Mouse (Mus musculus) embryonic facial prominence, embryonic 12.5 days (tissue): ENCODE results near the gene Tctn1. TPM values are rescaled to one million over a fixed set of nuclear protein-coding genes. Genes with fewer than 3 reads are reported as not detected.

ENCODE experiments used
- ATAC-seq: fragments of 200-750 bp; cut with Nextera tagmentation; 2 replicates; pipeline ENCODE4 v1.8.0; 2017; ENCODE audit not compliant: insufficient number of reproducible peaks, insufficient read depth, low FRiP score, low TSS enrichment
- H3K27ac ChIP-seq: fragments of 300-500 bp; sonication (generic); 2 replicates; pipeline ENCODE4 v1.5.1; 2016; ENCODE audit warnings: mild to moderate bottlenecking
- H3K27me3 ChIP-seq: fragments of 300-500 bp; sonication (generic); 2 replicates; pipeline ENCODE4 v1.6.1; 2016; ENCODE audit warnings: mild to moderate bottlenecking, moderate library complexity
- H3K36me3 ChIP-seq: fragments of 300-500 bp; sonication (generic); 2 replicates; pipeline ENCODE4 v1.6.1; 2016; ENCODE audit warnings: mild to moderate bottlenecking
- H3K4me1 ChIP-seq: fragments of 300-500 bp; sonication (generic); 2 replicates; pipeline ENCODE4 v1.6.1; 2016
- H3K4me2 ChIP-seq: fragments of 300-500 bp; sonication (generic); replicated peaks from 2 replicates; pipeline ENCODE4 v1.6.1; 2016; ENCODE audit warnings: mild to moderate bottlenecking, moderate library complexity
- H3K4me3 ChIP-seq: fragments of 300-500 bp; sonication (generic); 2 replicates; pipeline ENCODE4 v1.5.1; 2016; ENCODE audit warnings: mild to moderate bottlenecking
- H3K9ac ChIP-seq: fragments of 300-500 bp; sonication (generic); 2 replicates; pipeline ENCODE4 v1.6.1; 2016; ENCODE audit warnings: mild to moderate bottlenecking, moderate library complexity
- H3K9me3 ChIP-seq: fragments of 300-500 bp; sonication (generic); 2 replicates; pipeline ENCODE4 v1.6.1; 2016; ENCODE audit warnings: mild to moderate bottlenecking, moderate library complexity
- WGBS: fragments of 180-500 bp; shearing (Covaris S2); methylation state at CpG from one replicate; pipeline ENCODE4 v1.1.7; 2016; 5-methylcytosine and 5-hydroxymethylcytosine counted together
- polyA plus RNA-seq: library from polyadenylated mRNA; unstranded; fragments of >200 nt; fragmentation: Nextera tagmentation; extraction: Ambion mirVana; gene quantifications from 2 replicates; pipeline ENCODE4 v1.2.1, GENCODE M21; 2016

The Tctn1 gene
- polyA plus RNA-seq, 1 experiment from 2014 or later: 5.9 TPM

DNA sequence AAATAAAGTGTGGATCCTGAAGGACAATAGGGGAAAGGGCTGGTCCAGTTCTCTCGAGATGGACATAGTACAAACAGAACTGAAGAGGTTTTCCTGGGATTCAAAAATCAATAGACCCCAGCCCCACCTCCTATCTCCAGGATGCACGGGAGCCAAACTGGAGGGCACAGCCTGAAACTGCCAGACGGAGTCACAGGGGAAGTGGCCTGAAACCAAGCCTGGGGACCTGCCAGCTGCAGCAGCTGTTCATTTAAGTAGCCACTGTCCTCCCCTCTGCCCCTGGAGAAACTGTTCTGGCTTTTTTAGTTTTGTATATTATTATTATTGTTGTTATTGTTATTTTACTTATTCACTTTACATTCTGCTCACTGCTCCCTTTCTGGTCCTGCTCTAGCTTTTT, 75.1 kb downstream of the Tctn1 start:
- H3K4me2 ChIP-seq: no peak overlapping the region
- 52% methylated on average over 3 of the region's 3 CpGs for WGBS
- no peak overlapping the region for H3K9ac ChIP-seq
- H3K27me3 ChIP-seq: no peaks in the 10 kb centered on the region
- no peaks in the 10 kb centered on the region for H3K9me3 ChIP-seq
- no peak overlapping the region for H3K4me3 ChIP-seq
- H3K36me3 ChIP-seq: no peaks in the 10 kb centered on the region
- no peak for ATAC-seq
- H3K4me1 ChIP-seq: no peaks in the 10 kb centered on the region
- no peak overlapping the region for H3K27ac ChIP-seq

Other genes with a start within 250 kb of the Tctn1 start
- 5.9 and 7.1 TPM in 2 replicates for gene Cux2, start 214.4 kb downstream of the Tctn1 start, polyA plus RNA-seq
- 0.52 and 2.4 TPM in 2 replicates for gene Myl2, start 163.5 kb downstream of the Tctn1 start, polyA plus RNA-seq
- not detected in 2 replicates for gene Ccdc63, start 123.6 kb downstream of the Tctn1 start, polyA plus RNA-seq
- gene Ppp1cc, start 106.2 kb downstream of the Tctn1 start, polyA plus RNA-seq: 307 and 312 TPM in 2 replicates
- 11.7 and 13.0 TPM in 2 replicates for gene Hvcn1, start 57.7 kb downstream of the Tctn1 start, polyA plus RNA-seq
- gene Pptc7, start 19.9 kb upstream of the Tctn1 start, polyA plus RNA-seq: 11.9 and 12.0 TPM in 2 replicates
- gene Rad9b, start 89.8 kb upstream of the Tctn1 start, polyA plus RNA-seq: 17.1 and 18.7 TPM in 2 replicates
- gene Vps29, start 89.9 kb upstream of the Tctn1 start, polyA plus RNA-seq: 178 and 183 TPM in 2 replicates
- 70.0 and 77.7 TPM in 2 replicates for gene Gpn3, start 107.4 kb upstream of the Tctn1 start, polyA plus RNA-seq
- gene Fam216a, start 107.9 kb upstream of the Tctn1 start, polyA plus RNA-seq: 90.5 and 99.6 TPM in 2 replicates
- gene Arpc3, start 127.4 kb upstream of the Tctn1 start, polyA plus RNA-seq: 75.8 and 88.9 TPM in 2 replicates
- gene Anapc7, start 157.2 kb upstream of the Tctn1 start, polyA plus RNA-seq: 56.1 and 58.0 TPM in 2 replicates
- 51.3 and 51.5 TPM in 2 replicates for gene Atp2a2, start 237.8 kb upstream of the Tctn1 start, polyA plus RNA-seq